16 mouse cellular contexts compared by ENCODE assay signal in genomic region chr4:84427955-84428354, GRCm38 (mm10).
"Had no signal": no experiment of that assay in that cellular context is flagged by ENCODE, and none has a peak within 500 bp of the region (broad histone marks: within the 10 kb centered on the region; RNA-seq: fewer than 3 reads in every experiment).

No protein-coding gene starts in this region.

- H3K9ac ChIP-seq: neural tube, embryonic 13.5 days; neural tube, embryonic 15.5 days; stomach, embryonic 15.5 days had no signal

- H3K27me3 ChIP-seq: neural tube, embryonic 13.5 days; neural tube, embryonic 15.5 days; stomach, embryonic 15.5 days had no signal

- H3K4me3 ChIP-seq: neural tube, embryonic 13.5 days; neural tube, embryonic 15.5 days; stomach, embryonic 15.5 days had no signal

- H3K4me1 ChIP-seq: neural tube, embryonic 15.5 days; stomach, embryonic 15.5 days had no signal

- H3K9me3 ChIP-seq: neural tube, embryonic 13.5 days; neural tube, embryonic 15.5 days; stomach, embryonic 15.5 days had no signal

- H3K4me2 ChIP-seq: neural tube, embryonic 13.5 days; neural tube, embryonic 15.5 days; stomach, embryonic 15.5 days had no signal

- H3K27ac ChIP-seq: neural tube, embryonic 13.5 days; neural tube, embryonic 15.5 days; stomach, embryonic 15.5 days; stomach, postnatal 0 days had no signal

- H3K36me3 ChIP-seq: neural tube, embryonic 13.5 days; neural tube, embryonic 15.5 days; stomach, embryonic 15.5 days had no signal

- DNase-seq: retina, postnatal 1 day; right cerebral cortex, adult 18-20 months; right cerebral cortex, postnatal 14 days; right cerebral cortex, postnatal 25 days; right cerebral cortex, postnatal 4 days; spleen, adult 18-20 months; thymus, adult 18-20 months; thymus, adult 2 months; thymus, postnatal 14 days; thymus, postnatal 25 days; thymus, postnatal 36 days; thymus, postnatal 4 days had no signal
